Mouse (Mus musculus): ENCODE measurements at regions not wholly inside any gene's neighbourhood (a gene's known extent, or its start where the extent isn't known, plus 50 kb on each side); places are given as distances from the start of the nearest gene placed in this dataset.

DNA sequence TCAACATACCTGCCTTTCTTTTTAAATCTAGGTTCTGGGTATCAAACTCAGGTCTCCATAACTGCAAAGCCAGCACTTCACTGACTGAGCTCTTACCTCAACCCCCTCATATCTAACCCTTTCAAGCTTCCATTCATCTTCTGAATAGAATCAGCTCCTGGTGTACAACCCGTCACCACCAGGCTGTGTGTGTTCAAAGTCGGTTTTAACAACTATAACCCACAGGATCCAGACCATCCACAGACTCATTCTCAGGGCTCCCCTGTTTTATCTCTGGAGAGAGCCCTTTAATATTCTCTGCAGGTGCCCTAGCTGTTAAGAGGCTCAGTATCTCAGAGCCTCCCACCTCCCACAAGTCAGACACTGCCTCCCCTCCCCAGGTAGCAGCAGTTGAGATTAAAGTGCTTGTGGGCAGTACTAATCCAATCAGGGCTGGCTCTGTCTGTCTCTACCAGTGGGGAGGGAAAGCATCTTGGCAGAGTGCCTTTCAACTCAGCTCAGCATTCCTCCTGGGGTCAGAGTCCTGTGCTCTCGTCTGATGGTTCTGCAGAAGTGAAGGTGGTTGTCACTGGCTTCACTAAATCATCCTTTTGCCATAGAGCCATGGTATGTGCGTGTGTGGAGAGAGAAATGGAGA is 272.4 kb downstream of the Dhx15 start:
- no peak for DNase-seq

DNA sequence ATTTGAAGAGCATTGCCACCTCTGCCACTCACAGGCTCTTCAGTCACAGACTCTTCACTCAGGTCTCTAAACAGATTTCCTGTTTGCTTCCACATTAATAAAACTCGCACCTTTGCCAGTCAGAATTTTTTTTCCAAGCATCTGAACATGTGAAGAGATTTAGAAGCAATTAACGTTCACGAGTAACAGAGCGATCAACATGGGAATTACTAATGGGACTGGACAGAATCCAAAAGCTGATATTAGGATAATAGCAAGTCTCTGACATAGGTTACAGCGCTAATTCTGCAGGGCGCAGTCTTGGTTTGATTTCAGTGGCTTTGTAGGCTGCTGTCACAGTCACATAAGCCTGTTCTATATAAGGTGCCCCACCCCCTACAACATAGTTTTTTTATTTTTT is 275.6 kb downstream of the Dhx15 start:
- no peak for DNase-seq

DNA sequence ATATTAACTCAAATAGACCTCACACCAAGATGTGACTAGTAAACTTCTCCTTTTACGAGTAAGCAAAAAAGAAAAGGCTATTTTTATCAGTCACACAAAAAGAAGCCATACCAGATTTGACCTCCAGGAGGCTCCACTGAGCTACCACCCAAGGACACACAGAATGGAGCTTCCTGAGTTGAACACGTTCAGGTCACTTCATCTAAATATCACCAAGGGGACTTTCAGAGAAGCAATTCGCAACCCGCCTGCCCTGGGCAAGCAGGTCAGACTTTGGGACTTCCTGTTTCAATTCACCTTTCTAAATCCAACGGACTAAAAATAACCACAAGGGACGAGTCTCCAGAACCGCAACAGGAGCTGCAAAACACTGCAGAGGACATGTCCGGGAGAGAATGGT is 281.5 kb downstream of the Dhx15 start:
- peak; percentile 22 for DNase-seq

DNA sequence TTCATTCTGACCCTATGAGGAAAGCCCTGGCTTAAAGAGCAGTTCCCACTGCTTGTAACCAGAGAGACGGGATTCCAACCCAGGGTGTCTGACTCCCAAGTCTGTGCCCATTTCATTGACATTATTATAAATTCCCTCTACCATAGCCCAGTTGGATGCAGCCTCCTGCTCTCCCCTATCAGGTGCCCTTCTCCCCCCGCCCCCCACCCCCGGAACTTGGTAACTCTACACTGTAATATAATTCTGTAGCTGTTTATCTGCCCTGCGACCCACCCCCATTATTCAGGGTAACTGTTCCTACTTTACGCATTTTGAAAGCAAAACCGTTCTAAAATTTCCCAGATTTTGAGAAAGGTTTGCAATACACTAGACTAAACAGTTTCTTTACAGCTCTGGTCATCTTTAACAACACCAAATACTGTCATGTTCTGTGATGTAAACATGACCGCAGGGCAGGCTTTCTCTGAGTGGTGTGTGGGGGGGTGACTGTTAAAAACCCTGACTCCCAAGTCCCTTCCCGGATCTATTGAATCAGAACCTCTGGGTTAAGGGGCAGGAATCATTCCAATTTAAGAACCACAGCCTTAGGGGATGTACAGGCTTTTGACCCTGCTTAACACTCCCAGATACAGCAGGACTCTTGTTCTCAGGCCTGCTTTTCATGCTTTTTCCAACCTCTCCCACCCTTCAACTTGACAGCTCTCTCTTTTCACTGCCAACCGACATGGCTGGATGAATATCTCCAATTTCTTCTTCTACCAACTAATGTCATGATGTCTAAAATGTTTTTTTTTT is 283.8 kb downstream of the Dhx15 start:
- DNase-seq = no peak

DNA sequence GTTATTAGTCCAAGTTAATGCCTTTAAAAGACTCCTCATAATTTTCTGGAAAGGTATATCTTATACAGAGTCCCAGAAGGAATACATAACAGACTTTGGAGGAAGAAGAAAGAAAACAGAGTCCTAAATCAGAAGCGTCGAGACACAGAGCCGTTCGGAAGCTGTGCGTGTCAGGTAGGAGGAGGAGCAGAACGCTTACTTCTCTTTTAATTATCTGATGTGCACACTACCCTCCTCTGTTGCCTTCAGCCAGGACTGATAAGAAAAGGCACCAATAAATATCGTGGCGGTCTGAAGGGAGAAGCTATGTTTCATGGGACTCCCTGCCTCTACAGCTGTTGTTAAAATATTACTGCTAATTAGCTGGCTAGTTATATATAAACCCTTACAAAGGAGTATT is 296.2 kb downstream of the Dhx15 start:
- DNase-seq = no peak

DNA sequence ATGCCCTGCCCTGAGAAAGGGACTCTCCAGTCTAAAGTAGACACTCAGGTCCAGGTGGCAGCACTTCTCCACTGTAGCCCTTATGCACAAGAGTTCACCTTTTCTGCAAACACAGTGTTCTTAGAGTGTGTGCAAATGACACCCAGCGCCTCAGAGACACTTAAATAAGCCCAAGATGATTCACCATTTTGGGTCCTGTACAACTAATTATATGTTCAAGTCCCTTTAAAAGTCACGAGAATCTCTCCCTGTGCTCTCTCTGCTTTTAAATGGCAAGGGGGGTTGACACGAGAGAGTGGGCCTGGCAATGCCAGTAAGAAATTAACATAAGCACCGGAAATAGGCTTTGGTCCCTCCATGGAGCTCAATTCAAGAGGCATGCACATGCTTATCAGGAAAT is 299.0 kb downstream of the Dhx15 start:
- DNase-seq = no peak

DNA sequence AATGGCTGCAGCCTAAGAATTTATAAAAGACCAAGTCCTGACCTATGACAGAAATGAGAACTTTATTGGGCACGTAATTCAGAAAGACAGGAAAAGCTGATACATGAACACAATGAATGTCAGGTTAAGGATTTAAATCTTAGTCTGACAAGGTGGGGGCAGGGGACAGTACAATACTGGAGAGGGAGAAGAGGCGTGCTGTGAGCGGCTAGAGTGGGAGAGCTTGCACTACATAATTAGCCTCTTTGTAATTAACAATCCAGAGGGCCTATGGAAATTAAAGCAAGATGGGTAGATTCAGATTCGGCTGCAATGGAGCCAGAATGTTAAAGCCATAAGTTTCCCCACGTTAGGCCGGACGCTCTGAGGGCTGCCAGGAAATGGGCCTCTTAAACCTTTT is 301.9 kb downstream of the Dhx15 start:
- no peak for DNase-seq

DNA sequence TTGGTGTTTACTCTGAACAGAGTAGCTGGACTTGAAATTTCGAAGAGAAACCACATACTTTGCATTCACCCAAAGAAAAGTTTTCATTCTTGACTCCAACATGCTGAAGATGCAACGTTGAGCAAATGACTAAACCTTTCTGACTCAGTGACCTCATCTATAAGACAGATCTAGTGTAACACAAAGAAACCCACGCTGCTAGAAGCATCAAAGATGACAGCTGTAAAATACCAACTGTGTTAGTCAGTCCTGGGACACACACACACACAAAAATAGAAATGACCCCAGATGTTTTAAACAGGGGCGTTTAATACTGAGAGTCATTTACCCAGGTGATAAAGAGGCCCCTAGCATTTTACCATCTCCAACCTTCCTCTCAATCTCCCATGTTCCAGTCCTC is 307.7 kb downstream of the Dhx15 start:
- no peak for DNase-seq

DNA sequence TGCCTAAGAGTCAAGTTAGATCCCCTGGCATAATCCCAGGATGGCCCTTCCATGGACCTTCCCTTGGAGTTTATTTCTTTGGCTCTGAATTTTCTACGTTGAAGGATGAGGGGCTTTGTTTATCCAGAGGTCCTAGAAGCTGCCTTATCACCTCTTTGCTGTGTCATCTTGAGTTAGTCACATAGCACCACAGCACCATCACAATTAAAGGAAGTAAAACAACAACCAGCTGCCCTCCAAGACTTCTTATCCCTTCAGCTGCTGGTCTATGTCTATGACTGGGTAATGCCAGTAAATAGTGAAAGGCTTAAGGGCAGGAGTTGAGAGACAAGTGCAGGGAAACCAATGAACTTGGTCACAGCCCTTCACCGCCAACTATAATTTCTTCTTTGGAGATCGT is 308.1 kb downstream of the Dhx15 start:
- DNase-seq = no peak

DNA sequence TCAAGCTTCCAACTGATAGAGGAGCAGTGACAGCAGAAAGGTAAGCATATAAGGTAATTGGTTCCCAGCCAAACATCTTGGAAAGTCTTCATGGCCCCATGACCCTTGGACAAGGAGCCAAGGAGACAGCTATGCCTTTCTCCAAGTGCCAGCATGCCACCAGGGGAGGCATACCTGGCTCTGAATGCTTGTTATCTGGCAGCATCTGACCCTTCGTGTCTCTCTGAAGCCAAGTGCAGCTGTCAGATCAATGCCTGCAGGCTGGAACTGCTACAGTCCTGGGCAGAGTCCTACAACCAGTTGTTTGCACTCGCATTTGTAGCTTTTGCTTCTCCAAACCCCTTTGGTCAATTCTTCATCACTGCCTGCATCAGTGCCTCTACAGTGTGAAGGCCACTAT is 309.3 kb upstream of the Ppargc1a start:
- no peak for DNase-seq

DNA sequence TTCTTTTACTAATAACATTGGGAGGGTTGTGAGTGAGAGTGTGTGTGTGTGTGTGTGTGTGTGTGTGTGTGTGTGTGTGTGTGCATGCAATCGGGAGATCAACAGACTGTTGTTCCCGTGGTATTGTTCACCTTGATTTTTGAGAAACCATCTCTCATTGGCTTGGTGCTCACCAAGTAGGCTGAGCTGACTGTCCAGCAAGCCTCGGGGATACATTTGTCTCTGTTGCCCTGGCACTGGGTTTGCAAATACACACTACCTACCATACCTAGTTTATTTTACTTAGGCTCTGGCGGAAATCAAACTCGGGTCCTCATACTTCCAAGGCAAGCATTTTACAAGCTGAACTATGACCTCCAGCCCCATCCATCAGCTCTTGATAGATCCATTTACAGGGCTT is 306.0 kb upstream of the Ppargc1a start:
- no peak for DNase-seq

DNA sequence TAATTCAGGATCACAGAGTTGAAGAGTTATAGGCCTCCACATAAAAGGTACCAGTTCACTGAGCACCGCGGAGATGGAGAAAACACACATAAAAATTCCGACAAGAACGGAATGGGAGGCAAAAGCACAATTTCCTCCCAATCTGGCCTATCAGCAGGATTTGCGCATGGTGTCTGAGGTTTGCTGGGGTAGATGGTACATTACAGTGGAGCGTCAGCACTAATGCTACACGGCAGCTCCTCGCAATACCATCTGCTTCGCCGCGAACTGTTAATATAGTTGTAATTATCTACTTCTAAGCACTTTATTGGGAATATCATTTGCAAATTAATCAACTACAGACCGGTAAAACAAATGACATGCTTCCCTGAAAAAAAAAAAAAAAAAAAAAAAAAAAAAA is 304.2 kb upstream of the Ppargc1a start:
- DNase-seq = no peak

DNA sequence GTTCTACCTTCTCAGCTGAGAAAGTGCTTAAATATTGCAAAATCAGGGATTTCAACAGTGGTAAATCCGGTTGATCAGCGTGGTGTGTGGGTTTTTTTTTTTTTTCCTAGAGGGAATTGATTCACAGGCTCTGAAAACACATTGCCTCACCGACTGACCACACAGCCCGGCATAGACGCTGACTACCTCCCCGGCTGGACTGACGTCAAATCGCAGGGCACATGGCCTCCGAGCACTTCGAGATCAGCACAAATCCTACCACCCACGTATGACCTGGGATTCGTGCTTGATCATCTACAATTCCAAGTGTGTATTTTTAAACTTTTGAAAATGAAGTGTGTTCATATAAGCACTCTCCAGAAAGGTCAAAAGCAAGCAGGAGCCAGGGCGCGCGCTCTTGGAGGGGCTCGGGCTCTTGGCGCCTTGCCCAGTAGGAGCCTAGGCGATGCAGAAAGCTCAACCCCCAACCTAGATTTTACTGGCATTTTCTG is 300.7 kb upstream of the Ppargc1a start:
- DNase-seq = peak; percentile 64

DNA sequence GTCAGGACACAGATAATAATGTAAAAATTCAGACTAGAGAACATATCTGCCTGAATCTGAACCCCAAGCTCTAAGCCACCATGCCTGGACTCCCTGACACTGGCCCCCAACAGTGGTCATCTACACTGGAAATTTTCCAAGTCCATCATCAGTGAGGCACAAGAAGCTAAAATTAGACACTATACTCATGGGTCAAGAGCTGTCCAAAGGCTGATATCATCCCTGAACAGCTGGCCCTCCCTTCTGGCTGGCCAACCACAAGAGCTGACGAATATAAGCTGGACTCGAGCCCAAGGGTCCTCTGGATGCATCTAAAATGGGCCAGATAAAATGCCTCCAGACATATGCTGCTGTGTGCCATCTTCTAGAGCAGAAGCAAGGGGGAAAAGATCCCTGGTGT is 298.5 kb upstream of the Ppargc1a start:
- no peak for DNase-seq

DNA sequence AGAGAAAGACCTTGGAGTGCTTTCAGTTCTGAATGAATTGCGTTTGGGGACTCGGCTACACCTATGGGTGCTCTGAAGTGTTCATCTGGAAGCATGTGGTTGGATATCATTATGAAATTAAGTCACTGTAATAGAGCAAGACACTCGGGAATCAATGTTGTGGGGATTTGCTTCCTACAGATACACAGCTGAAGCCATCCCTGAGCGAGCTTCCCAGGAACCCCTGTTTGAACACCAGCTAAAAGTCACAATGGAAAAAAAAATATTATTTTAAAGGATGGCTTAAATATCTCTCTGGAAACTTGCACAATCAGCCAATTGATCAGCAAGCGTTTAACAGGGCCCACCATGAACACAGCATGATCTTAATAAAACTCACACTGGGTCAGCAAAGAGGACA is 293.0 kb upstream of the Ppargc1a start:
- no peak for DNase-seq

DNA sequence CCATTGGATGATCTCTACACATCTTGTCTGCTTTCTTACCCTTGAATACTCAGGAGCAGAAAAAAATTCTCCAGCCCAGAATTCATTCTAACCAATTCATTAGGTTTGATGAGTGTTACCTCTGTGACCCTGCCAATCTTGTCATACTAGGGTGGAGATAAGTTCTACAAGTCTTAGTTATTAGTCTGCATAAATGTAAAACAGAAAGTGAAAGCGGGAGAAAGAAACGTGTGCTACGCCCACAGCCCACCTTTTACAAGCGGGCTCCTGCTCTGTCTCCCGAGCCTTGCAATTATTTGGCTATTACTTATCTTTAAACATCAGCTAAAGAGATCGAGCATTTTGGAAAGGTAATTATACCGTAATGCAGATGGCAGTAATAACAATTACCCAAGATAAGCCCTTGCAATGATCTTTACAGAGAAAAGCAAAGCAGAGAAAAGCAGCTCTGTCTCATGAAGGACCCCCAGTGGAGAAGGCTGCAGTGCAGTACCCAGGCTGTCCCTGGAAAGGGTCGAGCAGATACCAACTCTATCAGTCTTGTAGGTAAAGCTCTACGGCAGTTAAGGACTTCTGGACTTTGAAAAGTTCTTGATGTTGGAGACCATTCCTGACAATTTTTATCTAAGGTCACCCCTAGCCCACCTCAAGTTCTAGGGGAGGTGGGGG is 286.1 kb upstream of the Ppargc1a start:
- no peak for DNase-seq

DNA sequence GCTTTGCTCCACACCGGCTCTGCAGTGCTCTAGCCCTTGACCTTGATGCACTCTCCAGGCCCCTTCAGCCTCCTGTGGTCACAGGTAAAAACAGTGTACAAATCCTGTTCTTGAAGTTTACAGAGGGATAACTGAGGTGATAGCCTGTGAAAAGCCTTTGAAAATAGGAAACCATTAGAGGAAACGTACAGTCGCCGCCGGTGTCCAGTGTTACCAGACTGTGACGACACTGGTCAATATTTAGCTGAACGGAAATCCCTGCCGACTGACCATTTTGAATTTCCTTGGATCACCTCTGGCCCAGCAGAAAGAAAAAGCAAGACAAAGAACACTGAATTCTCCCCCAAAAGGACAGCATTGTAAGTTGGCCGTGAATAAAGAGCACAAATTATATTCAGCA is 282.6 kb upstream of the Ppargc1a start:
- no peak for DNase-seq

DNA sequence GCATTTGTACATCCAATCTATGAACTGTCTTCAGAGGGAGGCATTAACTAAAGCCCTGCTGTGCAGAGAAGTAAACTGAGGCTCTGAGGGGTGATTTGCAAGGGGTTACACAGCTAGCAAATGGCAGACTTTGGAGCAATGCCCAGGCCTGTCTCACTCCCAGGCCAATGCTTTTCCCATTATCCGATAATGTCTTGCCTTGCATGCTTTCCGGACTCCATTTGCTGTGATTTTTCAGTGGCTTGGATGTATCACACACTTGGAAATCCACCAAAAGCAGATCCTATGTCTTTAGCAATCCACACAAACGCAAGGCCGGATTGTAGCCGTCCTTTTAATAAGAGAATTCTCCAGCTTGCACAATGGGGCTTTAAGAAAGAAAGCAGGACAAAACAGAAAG is 281.7 kb upstream of the Ppargc1a start:
- DNase-seq = no peak

DNA sequence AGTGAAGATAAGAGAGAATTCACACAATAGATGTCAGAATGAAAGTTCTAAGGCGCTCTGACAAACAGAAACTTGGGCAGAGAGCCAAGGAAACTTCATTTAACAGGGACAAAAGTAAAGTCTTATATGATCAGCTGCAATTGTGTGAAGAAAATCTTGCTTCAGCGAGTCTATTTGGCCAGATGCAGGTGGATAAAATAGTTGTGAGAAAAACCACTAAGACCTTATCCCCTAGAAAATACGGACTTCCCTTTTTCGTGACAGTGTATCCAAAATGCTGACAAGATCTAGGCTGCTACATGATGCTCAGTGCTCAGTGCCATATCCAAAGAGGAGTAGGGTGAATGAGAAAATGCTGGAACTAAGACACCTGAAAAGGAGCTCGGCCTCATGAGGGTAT is 274.7 kb upstream of the Ppargc1a start:
- no peak for DNase-seq

DNA sequence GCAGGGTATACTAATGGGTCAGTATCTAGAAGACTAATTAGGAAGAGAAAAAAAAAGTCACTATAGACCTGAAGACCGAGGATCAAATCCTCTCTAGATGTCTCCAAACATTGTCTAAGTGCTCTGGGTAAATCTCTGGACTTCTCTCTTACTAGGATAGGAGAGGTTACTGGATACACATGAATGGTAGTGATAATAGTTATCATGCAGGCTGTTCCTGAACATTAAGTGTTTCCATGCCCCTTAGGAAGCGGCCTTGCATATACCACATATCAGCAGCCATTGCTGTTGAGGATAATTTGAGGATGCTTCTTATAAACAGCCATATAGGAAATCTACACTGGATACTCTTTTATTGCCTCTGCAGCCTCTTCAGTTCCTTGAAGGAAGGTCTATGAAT is 274.2 kb upstream of the Ppargc1a start:
- DNase-seq = no peak

DNA sequence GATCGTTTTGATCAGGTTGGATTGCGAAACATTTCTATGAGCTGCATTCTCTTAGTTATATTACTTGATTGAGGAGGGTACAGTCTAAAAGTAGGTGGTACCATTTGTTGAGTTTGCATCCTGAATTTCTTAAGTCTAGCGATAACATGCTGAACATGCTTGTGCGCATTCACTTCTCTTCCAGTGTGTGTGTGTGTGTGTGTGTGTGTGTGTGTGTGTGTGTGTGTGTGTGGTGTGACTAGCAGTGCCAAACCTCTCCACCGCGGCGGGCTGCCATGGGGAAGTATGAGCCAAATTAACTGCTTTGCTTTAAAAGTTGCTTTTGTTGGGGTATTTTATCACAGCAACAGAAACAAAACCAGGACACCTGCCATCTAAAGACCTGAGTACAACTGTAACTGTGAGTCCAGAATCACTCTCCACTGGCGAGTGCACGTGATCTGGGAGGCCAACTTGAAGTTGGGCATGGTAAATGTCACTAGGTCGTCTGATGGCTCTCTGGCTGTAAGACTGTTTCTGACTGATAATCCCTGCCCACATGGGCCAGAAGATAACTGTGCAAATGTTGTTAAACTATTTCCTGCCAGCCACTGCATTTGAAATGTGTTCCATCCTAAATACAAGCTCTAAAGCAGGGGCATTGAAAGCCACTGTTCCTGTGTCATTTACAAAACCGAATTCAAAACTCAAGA is 273.3 kb upstream of the Ppargc1a start:
- DNase-seq = no peak

DNA sequence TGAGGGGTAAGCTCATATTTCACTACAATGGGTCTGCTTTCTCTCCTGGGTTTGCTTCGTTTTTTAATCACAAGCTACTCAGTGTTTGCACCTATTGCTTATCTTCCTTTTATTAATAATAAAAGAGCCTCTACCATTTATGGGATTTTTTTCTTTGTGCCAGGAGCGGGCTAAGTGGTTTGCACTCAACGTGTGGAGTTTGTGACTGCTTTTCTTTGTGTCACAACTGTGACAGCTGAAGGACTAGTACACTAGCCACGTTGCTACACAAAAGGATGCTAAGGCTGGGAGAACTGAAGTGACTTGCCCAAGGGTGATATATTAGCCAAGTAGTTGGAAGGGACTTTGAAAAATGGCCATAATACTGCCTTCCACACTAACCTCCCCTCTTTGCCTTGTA is 271.8 kb upstream of the Ppargc1a start:
- no peak for DNase-seq

DNA sequence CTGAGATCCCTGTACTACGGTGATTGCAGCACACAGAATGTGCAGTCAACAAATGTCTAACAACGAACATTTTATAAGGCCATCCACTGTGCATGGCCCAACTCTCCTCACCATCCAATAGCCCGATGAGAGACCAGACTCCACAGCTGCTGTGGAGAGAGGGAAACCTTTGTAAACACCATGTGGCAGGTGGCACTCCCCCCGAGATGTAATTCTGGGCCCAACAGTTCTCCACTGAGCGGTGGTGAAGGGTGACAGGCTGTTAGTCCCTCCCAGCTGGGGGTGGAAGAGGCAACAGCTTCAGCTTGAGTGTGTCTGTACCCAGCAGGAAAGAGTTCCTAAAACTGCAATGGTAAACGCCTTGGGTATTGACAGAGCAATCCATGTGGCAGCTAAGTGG is 263.0 kb upstream of the Ppargc1a start:
- no peak for DNase-seq

DNA sequence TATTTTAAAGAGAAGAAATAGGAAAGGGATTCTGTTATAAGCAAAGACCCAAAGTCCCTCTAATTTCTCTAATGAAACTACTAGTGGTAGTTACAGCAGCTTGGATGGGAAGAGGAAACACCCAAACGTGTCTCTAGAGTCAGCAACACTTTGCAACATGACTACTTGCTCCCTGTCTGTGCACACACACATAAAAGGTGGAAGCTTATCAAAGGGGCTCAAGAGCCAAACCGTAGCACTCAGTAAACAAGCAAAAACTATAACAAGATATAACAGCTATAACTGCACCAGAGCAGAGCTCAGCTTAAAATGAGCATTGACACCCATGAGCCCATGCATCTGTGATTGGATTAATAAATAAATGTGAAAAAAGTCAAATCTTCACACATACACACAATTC is 262.5 kb upstream of the Ppargc1a start:
- DNase-seq = no peak
